Mouse (Mus musculus) liver, postnatal 0 days (tissue): ENCODE data around the gene Camkmt. TPM values are rescaled to one million over a fixed set of nuclear protein-coding genes. Genes with fewer than 3 reads are reported as not detected.

Experiments used
- ATAC-seq: fragments of 200-750 bp; cut with Nextera tagmentation; 2 replicates; pipeline ENCODE4 v1.8.0; 2017; ENCODE audit warnings: mild to moderate bottlenecking, moderate library complexity
- DNase-seq: peaks from one replicate; pipeline ENCODE4 v3.0.0-alpha.2; 2016
- H3K27ac ChIP-seq: fragments of 300-500 bp; sonication (generic); 2 replicates; pipeline ENCODE4 v1.5.1; 2014; ENCODE audit warnings: antibody characterized with exemption, moderate library complexity, mild to moderate bottlenecking, low read depth
- H3K27me3 ChIP-seq: fragments of 300-500 bp; sonication (generic); 2 replicates; pipeline ENCODE4 v1.6.1; 2014; ENCODE audit warnings: low read length, control low read depth, mixed read lengths; ENCODE audit not compliant: insufficient read depth
- H3K36me3 ChIP-seq: fragments of 300-500 bp; sonication (generic); replicated peaks from 2 replicates; pipeline ENCODE4 v1.6.1; 2014; ENCODE audit warnings: mild to moderate bottlenecking, control low read depth, low read length, moderate library complexity, mixed read lengths; ENCODE audit not compliant: insufficient read depth
- H3K4me1 ChIP-seq: fragments of 300-500 bp; sonication (generic); 2 replicates; pipeline ENCODE4 v1.6.1; 2014; ENCODE audit warnings: antibody characterized with exemption, mild to moderate bottlenecking, control low read depth; ENCODE audit not compliant: insufficient read depth
- H3K4me2 ChIP-seq: fragments of 300-500 bp; sonication (generic); 2 replicates; pipeline ENCODE4 v1.6.1; 2014; ENCODE audit warnings: low read depth, mild to moderate bottlenecking, low read length, moderate library complexity, mixed read lengths
- H3K4me3 ChIP-seq: fragments of 300-500 bp; sonication (generic); 2 replicates; pipeline ENCODE4 v1.5.1; 2014; ENCODE audit warnings: low read depth, low read length
- H3K9ac ChIP-seq: fragments of 300-500 bp; sonication (generic); replicated peaks from 2 replicates; pipeline ENCODE4 v1.6.1; 2014; ENCODE audit warnings: mild to moderate bottlenecking, moderate library complexity
- H3K9me3 ChIP-seq: fragments of 300-500 bp; sonication (generic); 2 replicates; pipeline ENCODE4 v1.6.1; 2016; ENCODE audit warnings: mild to moderate bottlenecking, control low read depth, low read length, mixed read lengths
- CTCF ChIP-seq: sonication (generic); IDR thresholded peaks from 2 replicates; pipeline ENCODE4 v1.5.1; 2016; ENCODE audit warnings: antibody characterized with exemption, low read depth
- EP300 ChIP-seq: IDR thresholded peaks from 2 replicates; pipeline ENCODE4 v1.6.1; 2016; ENCODE audit warnings: antibody characterized with exemption, low read depth, mild to moderate bottlenecking
- WGBS: fragments of 180-500 bp; shearing (Covaris S2); extraction: QIAGEN DNeasy Blood & Tissue Kit; methylation state at CpG from one replicate; pipeline ENCODE4 v1.1.7; 2014; ENCODE audit not compliant: insufficient replicate concordance; 5-methylcytosine and 5-hydroxymethylcytosine counted together
- polyA plus RNA-seq: library from polyadenylated mRNA; unstranded; fragments of >200 nt; fragmentation: Nextera tagmentation; extraction: Ambion mirVana; gene quantifications from 2 replicates; pipeline ENCODE4 v1.2.1, GENCODE M21; 2015

Camkmt gene
- polyA plus RNA-seq, 1 experiment from 2014 or later, result 1.4 TPM

GRCm38 (mm10) chr17:85168761-85169160 lies 78.4 kb downstream of the Camkmt start:
- no peak overlapping the region for H3K4me3 ChIP-seq
- H3K9me3 ChIP-seq, result no peaks in the 10 kb centered on the region
- H3K4me1 ChIP-seq, result no peaks in the 10 kb centered on the region
- WGBS, result 76% methylated on average over 2 of the region's 2 CpGs
- H3K36me3 ChIP-seq, result no peaks in the 10 kb centered on the region
- H3K27ac ChIP-seq, result no peak overlapping the region
- H3K27me3 ChIP-seq, result no peaks in the 10 kb centered on the region
- no peak overlapping the region for H3K9ac ChIP-seq
- TF ChIP-seq EP300 (no peak), CTCF (no peak)
- no peak for ATAC-seq
- no peak overlapping the region for H3K4me2 ChIP-seq
- DNase-seq, result no peak

- Histone ChIP-seq H3K9me3 (no peaks in the 10 kb centered on the region), H3K27me3 (no peaks in the 10 kb centered on the region), H3K9ac (no peak overlapping the region), H3K27ac (no peak overlapping the region), H3K4me1 (no peaks in the 10 kb centered on the region), H3K36me3 (no peaks in the 10 kb centered on the region), H3K4me2 (no peak overlapping the region), H3K4me3 (no peak overlapping the region)
- ATAC-seq, result no peak
- no peak for DNase-seq
- no peak for TF ChIP-seq CTCF
- no peak for TF ChIP-seq EP300
- 69% methylated on average over 10 of the region's 10 CpGs for WGBS
Observed at GRCm38 (mm10) chr17:85170541-85171255, 80.3 kb downstream of the Camkmt start.

DNA sequence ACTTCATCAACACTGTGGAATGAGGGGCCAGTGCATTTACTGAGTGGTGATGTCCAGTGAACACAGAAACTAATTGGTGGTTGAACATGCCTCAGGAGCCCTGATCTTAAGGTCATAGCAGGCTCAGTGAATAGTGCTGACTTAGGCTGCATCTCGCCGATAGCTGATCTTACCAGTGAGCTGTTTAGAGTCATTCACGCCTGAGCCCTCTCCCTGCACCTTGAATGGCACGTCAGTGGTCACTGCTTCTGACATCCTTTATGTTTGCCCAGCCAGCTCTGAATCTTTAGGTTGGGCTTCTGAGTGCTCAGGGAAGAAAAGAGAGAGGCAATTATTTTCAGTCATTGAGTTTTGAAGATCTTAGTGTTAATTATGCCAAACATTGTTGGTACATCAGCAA lies 81.6 kb downstream of the Camkmt start:
- H3K4me3 ChIP-seq, result no peak overlapping the region
- TF ChIP-seq CTCF, result no peak
- no peak for TF ChIP-seq EP300
- WGBS, result 58% methylated on average over 4 of the region's 4 CpGs

GRCm38 (mm10) chr17:85177231-85177630 lies 86.9 kb downstream of the Camkmt start:
- Histone ChIP-seq H3K9ac (no peak overlapping the region), H3K36me3 (no peaks in the 10 kb centered on the region), H3K4me2 (no peak overlapping the region), H3K9me3 (no peaks in the 10 kb centered on the region), H3K27ac (no peak overlapping the region), H3K4me1 (no peaks in the 10 kb centered on the region), H3K27me3 (no peaks in the 10 kb centered on the region), H3K4me3 (no peak overlapping the region)
- 67% methylated on average over 13 of the region's 13 CpGs for WGBS
- ATAC-seq (no peak), DNase-seq (no peak)
- TF ChIP-seq EP300 (no peak), CTCF (no peak)

More for the DNA sequence above, 81.6 kb downstream of the Camkmt start:
- Histone ChIP-seq H3K4me1 (no peaks in the 10 kb centered on the region), H3K9me3 (no peaks in the 10 kb centered on the region), H3K4me2 (no peak overlapping the region), H3K27ac (no peak overlapping the region), H3K27me3 (no peaks in the 10 kb centered on the region), H3K9ac (no peak overlapping the region), H3K36me3 (no peaks in the 10 kb centered on the region)
- DNase-seq (no peak), ATAC-seq (no peak)

DNA sequence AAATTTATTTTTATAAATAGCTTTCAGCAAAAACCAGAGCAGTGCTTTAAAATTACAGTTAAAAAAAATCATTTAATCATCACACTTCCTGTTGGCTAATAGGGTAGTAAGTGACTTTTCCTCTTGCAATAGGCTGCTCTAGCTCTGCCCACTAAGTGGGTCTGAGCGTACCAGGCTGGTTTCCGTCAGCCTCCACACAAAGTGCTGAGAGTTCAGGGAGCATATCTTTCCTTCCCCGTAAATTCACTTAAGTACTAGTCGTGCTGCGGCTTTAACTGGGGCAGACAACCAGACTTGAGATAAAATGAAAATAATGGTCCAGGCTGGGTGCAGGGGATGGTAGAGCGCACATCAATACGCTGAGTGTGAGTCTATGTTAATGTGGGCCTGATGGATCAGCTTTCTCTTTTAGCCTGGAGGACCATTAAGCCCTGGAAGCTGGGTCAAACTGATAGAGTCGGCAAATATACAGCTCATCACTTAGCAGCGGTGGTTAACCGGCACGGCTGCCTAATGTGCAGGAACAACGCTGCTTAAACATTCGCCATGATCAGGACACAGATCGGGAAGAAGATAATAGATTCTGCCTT lies 90.2 kb downstream of the Camkmt start:
- ATAC-seq (no peak), DNase-seq (no peak)
- 69% methylated on average over 14 of the region's 14 CpGs for WGBS
- H3K9ac ChIP-seq, result no peak overlapping the region
- H3K4me3 ChIP-seq, result no peak overlapping the region
- no peaks in the 10 kb centered on the region for H3K9me3 ChIP-seq
- TF ChIP-seq CTCF, result no peak
- no peak for TF ChIP-seq EP300
- H3K4me2 ChIP-seq, result no peak overlapping the region
- H3K27ac ChIP-seq, result no peak overlapping the region
- no peaks in the 10 kb centered on the region for H3K27me3 ChIP-seq
- no peaks in the 10 kb centered on the region for H3K4me1 ChIP-seq
- no peaks in the 10 kb centered on the region for H3K36me3 ChIP-seq

GRCm38 (mm10) chr17:85189227-85190127 lies 99.1 kb downstream of the Camkmt start:
- WGBS, result 5% methylated on average over 14 of the region's 14 CpGs
- no peaks in the 10 kb centered on the region for H3K4me1 ChIP-seq
- no peak overlapping the region for H3K4me3 ChIP-seq
- H3K27me3 ChIP-seq, result no peaks in the 10 kb centered on the region
- TF ChIP-seq CTCF, result peak; percentile 95
- no peak for TF ChIP-seq EP300
- no peaks in the 10 kb centered on the region for H3K36me3 ChIP-seq
- no peak overlapping the region for H3K27ac ChIP-seq
- no peaks in the 10 kb centered on the region for H3K9me3 ChIP-seq
- peak; percentile 58 for ATAC-seq
- H3K9ac ChIP-seq, result no peak overlapping the region
- DNase-seq, result peak; percentile 84
- H3K4me2 ChIP-seq, result peak overlapping the region; percentile 27; the same call in 1 of the 2 replicates
